Mouse (Mus musculus) G1E (cell line): ENCODE results near the gene Tpsab1.

Experiments used
- CTCF ChIP-seq: IDR thresholded peaks from 2 replicates; pipeline ENCODE4 v1.5.1; 2012; ENCODE audit warnings: low read depth, low read length, inconsistent platforms, mixed read lengths
- GATA1 ChIP-seq: IDR thresholded peaks from 2 replicates; pipeline ENCODE4 v1.6.1; 2012; ENCODE audit warnings: borderline replicate concordance, low read length, inconsistent platforms, mixed read lengths
- GATA2 ChIP-seq: IDR thresholded peaks from 2 replicates; pipeline ENCODE4 v1.6.1; 2012; ENCODE audit warnings: low read depth, low read length, inconsistent platforms, borderline replicate concordance
- TAL1 ChIP-seq: conservative IDR thresholded peaks from 2 replicates; pipeline ENCODE4 v1.6.1; 2012; ENCODE audit warnings: low read depth, low read length, inconsistent platforms, mixed read lengths

GRCm38 (mm10) chr17:25394526-25394925 is 49.2 kb upstream of the Tpsab1 start:
- TF ChIP-seq CTCF: no peak
- no peak for TF ChIP-seq TAL1
- no peak for TF ChIP-seq GATA1
- no peak for TF ChIP-seq GATA2
